Mouse (Mus musculus) forebrain, postnatal 0 days (tissue): Measurements from ENCODE around the gene Fam13a. TPM values are rescaled to one million over a fixed set of nuclear protein-coding genes. Genes with fewer than 3 reads are reported as not detected.

Source experiments
- ATAC-seq: fragments of 200-750 bp; cut with Nextera tagmentation; 2 replicates; pipeline ENCODE4 v1.8.0; 2017; ENCODE audit warnings: mild to moderate bottlenecking, moderate library complexity
- DNase-seq: peaks from one replicate; pipeline ENCODE4 v3.0.0-alpha.2; 2015
- H3K27ac ChIP-seq: fragments of 300-500 bp; sonication (generic); 2 replicates; pipeline ENCODE4 v1.5.1; 2014; ENCODE audit warnings: low read depth, mild to moderate bottlenecking, antibody characterized with exemption, low read length, moderate library complexity, mixed read lengths
- H3K27me3 ChIP-seq: fragments of 300-500 bp; sonication (generic); 2 replicates; pipeline ENCODE4 v1.6.1; 2014; ENCODE audit warnings: mild to moderate bottlenecking, low read length, mixed read lengths; ENCODE audit not compliant: insufficient read depth
- H3K36me3 ChIP-seq: fragments of 300-500 bp; sonication (generic); 2 replicates; pipeline ENCODE4 v1.6.1; 2014; ENCODE audit warnings: mild to moderate bottlenecking, moderate library complexity; ENCODE audit not compliant: insufficient read depth
- H3K4me1 ChIP-seq: fragments of 300-500 bp; sonication (generic); 2 replicates; pipeline ENCODE4 v1.6.1; 2014; ENCODE audit warnings: antibody characterized with exemption; ENCODE audit not compliant: insufficient read depth
- H3K4me2 ChIP-seq: fragments of 300-500 bp; sonication (generic); 2 replicates; pipeline ENCODE4 v1.6.1; 2014; ENCODE audit warnings: low read depth, mild to moderate bottlenecking, moderate library complexity
- H3K4me3 ChIP-seq: fragments of 300-500 bp; sonication (generic); 2 replicates; pipeline ENCODE4 v1.5.1; 2014; ENCODE audit warnings: low read depth, low read length, mixed read lengths
- H3K9ac ChIP-seq: fragments of 300-500 bp; sonication (generic); 2 replicates; pipeline ENCODE4 v1.6.1; 2014; ENCODE audit warnings: mild to moderate bottlenecking
- H3K9me3 ChIP-seq: fragments of 300-500 bp; sonication (generic); 2 replicates; pipeline ENCODE4 v1.6.1; 2016; ENCODE audit warnings: low read length
- CTCF ChIP-seq: sonication (generic); IDR thresholded peaks from 2 replicates; pipeline ENCODE4 v1.5.1; 2016; ENCODE audit warnings: antibody characterized with exemption, control low read depth, low read depth
- WGBS: fragments of 180-500 bp; shearing (Covaris S2); extraction: QIAGEN DNeasy Blood & Tissue Kit; methylation state at CpG from one replicate; pipeline ENCODE4 v1.1.7; 2014; 5-methylcytosine and 5-hydroxymethylcytosine counted together
- polyA plus RNA-seq: library from polyadenylated mRNA; unstranded; fragments of >200 nt; fragmentation: Nextera tagmentation; extraction: Ambion mirVana; gene quantifications from 2 replicates; pipeline ENCODE4 v1.2.1, GENCODE M21; 2015
- total RNA-seq: library from RNA; depleted of rRNA; stranded (reverse); fragments of >200 nt; gene quantifications from 2 replicates; pipeline ENCODE4 v1.2.3, GENCODE M21; 2014

Gene Fam13a
- total and polyA plus RNA-seq, 2 experiments from 2014 or later: 6.6 to 8.5 TPM

GRCm38 (mm10) chr6:59032748-59033147 is 8.4 kb upstream of the Fam13a start:
- WGBS: 93% methylated on average over 5 of the region's 5 CpGs
- Histone ChIP-seq H3K36me3 (no peaks in the 10 kb centered on the region), H3K9me3 (no peaks in the 10 kb centered on the region), H3K27me3 (no peaks in the 10 kb centered on the region), H3K9ac (no peak overlapping the region), H3K4me1 (no peaks in the 10 kb centered on the region), H3K4me3 (no peak overlapping the region), H3K4me2 (no peak overlapping the region), H3K27ac (no peak overlapping the region)
- ATAC-seq: no peak
- no peak for DNase-seq
- no peak for TF ChIP-seq CTCF

GRCm38 (mm10) chr6:59031539-59031938 is 7.2 kb upstream of the Fam13a start:
- Histone ChIP-seq H3K4me1 (no peaks in the 10 kb centered on the region), H3K9ac (no peak overlapping the region), H3K4me2 (no peak overlapping the region), H3K27me3 (no peaks in the 10 kb centered on the region), H3K9me3 (no peaks in the 10 kb centered on the region), H3K4me3 (no peak overlapping the region), H3K27ac (no peak overlapping the region), H3K36me3 (no peaks in the 10 kb centered on the region)
- no peak for DNase-seq
- WGBS: 83% methylated on average over 6 of the region's 6 CpGs
- ATAC-seq: no peak
- TF ChIP-seq CTCF: no peak

GRCm38 (mm10) chr6:59030667-59031066 is 6.3 kb upstream of the Fam13a start:
- DNase-seq (no peak), ATAC-seq (no peak)
- no peak for TF ChIP-seq CTCF
- H3K27ac ChIP-seq: no peak overlapping the region
- no peaks in the 10 kb centered on the region for H3K27me3 ChIP-seq
- 94% methylated on average over 2 of the region's 2 CpGs for WGBS
- H3K4me2 ChIP-seq: no peak overlapping the region
- H3K9ac ChIP-seq: no peak overlapping the region
- no peaks in the 10 kb centered on the region for H3K4me1 ChIP-seq
- H3K4me3 ChIP-seq: no peak overlapping the region
- no peaks in the 10 kb centered on the region for H3K9me3 ChIP-seq
- no peaks in the 10 kb centered on the region for H3K36me3 ChIP-seq

DNA sequence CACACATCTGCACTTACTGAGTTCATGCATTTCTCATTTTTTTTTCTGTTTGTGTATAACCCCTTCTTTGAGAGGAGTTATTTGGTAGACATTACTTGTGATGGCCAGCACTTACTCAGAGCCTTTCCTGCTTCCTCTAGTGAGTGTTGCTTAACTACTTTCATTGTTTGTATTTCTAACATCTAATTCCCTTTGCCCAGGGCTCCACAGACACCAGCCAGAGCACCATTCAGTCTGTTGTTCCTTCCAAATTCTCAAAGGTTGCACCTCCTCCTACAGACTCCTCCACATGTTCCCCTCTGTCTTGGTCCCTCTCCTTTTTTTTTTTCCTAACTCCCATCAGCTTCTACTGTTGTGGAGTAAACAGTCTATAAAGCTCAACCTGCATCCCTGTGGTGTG is 5.7 kb upstream of the Fam13a start:
- Histone ChIP-seq H3K36me3 (no peaks in the 10 kb centered on the region), H3K4me1 (no peaks in the 10 kb centered on the region), H3K27ac (no peak overlapping the region), H3K4me2 (no peak overlapping the region), H3K4me3 (no peak overlapping the region), H3K27me3 (no peaks in the 10 kb centered on the region), H3K9ac (no peak overlapping the region), H3K9me3 (no peaks in the 10 kb centered on the region)
- no peak for ATAC-seq
- DNase-seq: no peak
- no peak for TF ChIP-seq CTCF

DNA sequence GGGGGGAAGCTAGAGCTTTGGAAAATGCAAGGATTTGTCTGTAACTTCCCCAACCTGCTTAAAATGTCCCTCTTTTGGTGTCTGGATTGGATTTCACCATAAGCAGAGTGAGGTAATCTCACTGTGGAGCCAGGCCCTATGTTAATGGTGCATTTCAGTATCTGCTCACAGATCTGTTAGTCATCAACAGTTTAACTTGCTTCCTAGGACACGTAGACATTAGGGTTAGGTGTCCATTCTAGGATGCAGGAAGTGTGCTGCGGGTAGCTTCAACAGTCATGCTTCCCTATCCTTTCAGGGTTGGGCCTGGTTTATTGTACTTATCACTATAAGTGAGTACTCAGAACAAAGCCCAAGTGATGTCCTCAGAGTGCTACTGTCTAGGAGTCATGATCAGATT is 4.5 kb upstream of the Fam13a start:
- Histone ChIP-seq H3K4me2 (no peak overlapping the region), H3K4me1 (no peaks in the 10 kb centered on the region), H3K27me3 (no peaks in the 10 kb centered on the region), H3K27ac (no peak overlapping the region), H3K4me3 (no peak overlapping the region), H3K9ac (no peak overlapping the region), H3K9me3 (no peaks in the 10 kb centered on the region), H3K36me3 (no peaks in the 10 kb centered on the region)
- TF ChIP-seq CTCF: no peak
- DNase-seq (no peak), ATAC-seq (no peak)
- 88% methylated on average over 2 of the region's 2 CpGs for WGBS

DNA sequence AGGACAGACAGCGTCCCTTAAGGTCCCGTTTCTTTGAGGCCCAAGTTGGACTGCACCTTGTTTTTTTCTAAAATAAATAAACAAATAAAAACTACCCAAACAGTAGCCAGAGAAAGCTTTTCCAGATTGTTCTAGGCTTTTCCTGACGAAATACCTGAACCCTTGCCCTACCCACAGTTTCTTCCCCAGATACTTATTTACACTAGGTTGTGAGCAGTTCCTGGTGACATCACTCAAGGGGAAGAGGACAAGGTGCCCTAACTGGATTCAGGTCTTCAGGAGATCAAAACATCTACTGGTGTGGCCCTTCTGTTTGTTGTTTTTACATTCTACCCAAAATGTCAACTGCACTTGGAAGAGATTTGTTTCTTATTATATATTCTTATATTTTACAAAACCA is 457 bp upstream of the Fam13a start:
- no peak overlapping the region for H3K27ac ChIP-seq
- no peak for ATAC-seq
- DNase-seq: no peak

GRCm38 (mm10) chr6:59023455-59024163 is 740 bp downstream of the Fam13a start:
- Histone ChIP-seq H3K4me3 (peak overlapping the region; percentile 54), H3K27ac (peak overlapping the region; percentile 66), H3K9ac (peak overlapping the region; percentile 56), H3K36me3 (no peaks in the 10 kb centered on the region), H3K4me1 (no peaks in the 10 kb centered on the region), H3K9me3 (no peaks in the 10 kb centered on the region), H3K27me3 (no peaks in the 10 kb centered on the region), H3K4me2 (peak overlapping the region; percentile 55)
- WGBS: 41% methylated on average over 6 of the region's 6 CpGs
- DNase-seq (no peak), ATAC-seq (peak; percentile 2; the same call in 1 of the 2 replicates)
- no peak for TF ChIP-seq CTCF

More for the DNA sequence above, 457 bp upstream of the Fam13a start:
- H3K27me3 ChIP-seq: no peaks in the 10 kb centered on the region
- H3K4me2 ChIP-seq: peak overlapping the region; percentile 55
- H3K9me3 ChIP-seq: no peaks in the 10 kb centered on the region
- H3K4me1 ChIP-seq: no peaks in the 10 kb centered on the region
- H3K4me3 ChIP-seq: peak overlapping the region; percentile 54
- H3K9ac ChIP-seq: peak overlapping the region; percentile 56; the same call in 1 of the 2 replicates
- no peak for TF ChIP-seq CTCF
- WGBS: 32% methylated on average over 3 of the region's 3 CpGs
- H3K36me3 ChIP-seq: no peaks in the 10 kb centered on the region
